Mouse (Mus musculus): ENCODE measurements around the gene Sned1. TPM values are rescaled to one million over a fixed set of nuclear protein-coding genes. Genes with fewer than 3 reads are reported as not detected.

The Sned1 gene
- polyA plus RNA-seq, 1 experiment from 2014 or later = 10.4 TPM

DNA sequence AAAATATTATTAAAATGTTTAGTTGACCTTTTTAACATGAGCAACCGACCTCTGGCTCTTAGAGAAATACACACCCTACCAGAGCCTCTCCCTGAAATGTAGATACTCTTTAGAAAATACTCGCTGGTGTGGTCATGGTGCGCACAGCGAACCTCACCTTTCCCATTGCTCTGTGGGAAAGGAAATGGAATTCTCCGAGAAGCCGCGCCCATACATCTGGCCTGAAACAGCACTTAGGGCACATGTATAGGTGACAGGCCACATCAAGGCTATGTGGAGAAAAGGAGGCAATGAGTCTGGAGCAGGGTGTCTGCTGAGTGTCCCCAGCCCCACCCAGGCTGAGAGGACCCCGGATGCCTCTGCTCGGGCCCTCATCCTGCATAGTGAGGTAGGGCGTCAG, 2.0 kb downstream of the Sned1 start:
- H3K4me3 ChIP-seq = no peak overlapping the region
- no peak overlapping the region for H3K9ac ChIP-seq
- WGBS = 92% methylated on average over 10 of the region's 10 CpGs
- H3K27ac ChIP-seq = no peak overlapping the region
- peak overlapping the region; percentile 16; the same call in 1 of the 2 replicates for H3K4me2 ChIP-seq (replicated peaks)
- peaks cover 38% of the 10 kb centered on the region for H3K27me3 ChIP-seq (replicated peaks)
- no peaks in the 10 kb centered on the region for H3K9me3 ChIP-seq
- peaks cover 17% of the 10 kb centered on the region for H3K4me1 ChIP-seq
- no peak for ATAC-seq (ENCODE audit: low FRiP score, low read depth)
- H3K36me3 ChIP-seq = no peaks in the 10 kb centered on the region

DNA sequence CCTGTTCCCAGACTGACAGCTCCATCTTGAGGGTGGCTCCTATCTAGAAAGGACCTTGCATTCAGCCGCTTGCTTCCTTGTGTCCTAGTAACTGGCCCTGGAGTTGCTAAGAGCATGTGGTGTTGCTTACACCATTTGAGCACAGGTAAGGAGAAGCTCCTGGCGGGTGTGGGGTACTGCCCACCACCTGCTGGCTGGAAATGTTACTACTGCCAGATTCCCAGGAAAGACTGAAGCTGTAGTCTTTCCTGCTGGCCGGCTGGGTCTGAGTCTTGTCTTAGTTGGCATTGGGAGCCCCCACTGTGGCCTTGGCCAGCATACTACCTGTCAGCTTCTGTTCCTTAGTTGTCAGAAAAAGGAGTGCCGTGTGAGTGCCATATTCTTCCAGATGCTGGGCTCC, 2.6 kb downstream of the Sned1 start:
- 56% methylated on average over 4 of the region's 4 CpGs for WGBS
- peaks cover 17% of the 10 kb centered on the region for H3K4me1 ChIP-seq
- no peak overlapping the region for H3K9ac ChIP-seq
- no peak for ATAC-seq (ENCODE audit: low FRiP score, low read depth)
- H3K36me3 ChIP-seq = no peaks in the 10 kb centered on the region
- peaks cover 38% of the 10 kb centered on the region for H3K27me3 ChIP-seq (replicated peaks)
- H3K27ac ChIP-seq = no peak overlapping the region
- H3K4me2 ChIP-seq (replicated peaks) = peak overlapping the region; percentile 16; the same call in 1 of the 2 replicates
- no peaks in the 10 kb centered on the region for H3K9me3 ChIP-seq
- H3K4me3 ChIP-seq = no peak overlapping the region

DNA sequence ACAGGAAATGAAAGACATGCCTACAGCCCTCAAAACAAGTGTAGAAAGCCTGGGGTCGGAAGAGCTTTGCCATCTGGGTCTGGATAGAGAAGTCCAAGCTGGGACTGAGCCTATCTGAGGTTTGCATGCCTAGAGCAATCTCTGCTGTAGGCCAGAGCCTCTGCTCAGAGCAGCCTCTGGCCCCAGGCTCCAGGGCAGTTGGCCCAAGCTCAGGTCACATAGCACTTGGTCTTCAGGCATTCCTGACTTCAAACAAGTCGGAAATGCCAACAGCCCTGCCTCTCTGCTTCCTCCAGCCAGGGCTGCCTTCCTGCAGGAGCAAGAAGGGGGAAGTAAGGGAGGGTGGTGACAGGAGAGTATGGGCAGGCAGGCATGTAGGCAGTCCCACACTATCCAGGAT, 10.3 kb downstream of the Sned1 start:
- 57% methylated on average over 2 of the region's 2 CpGs for WGBS
- H3K4me3 ChIP-seq = no peak overlapping the region
- no peaks in the 10 kb centered on the region for H3K27me3 ChIP-seq (replicated peaks)
- H3K9ac ChIP-seq = no peak overlapping the region
- no peaks in the 10 kb centered on the region for H3K9me3 ChIP-seq
- H3K36me3 ChIP-seq = no peaks in the 10 kb centered on the region
- no peak for ATAC-seq (ENCODE audit: low FRiP score, low read depth)
- no peaks in the 10 kb centered on the region for H3K4me1 ChIP-seq
- no peak overlapping the region for H3K27ac ChIP-seq
- no peak overlapping the region for H3K4me2 ChIP-seq (replicated peaks)

DNA sequence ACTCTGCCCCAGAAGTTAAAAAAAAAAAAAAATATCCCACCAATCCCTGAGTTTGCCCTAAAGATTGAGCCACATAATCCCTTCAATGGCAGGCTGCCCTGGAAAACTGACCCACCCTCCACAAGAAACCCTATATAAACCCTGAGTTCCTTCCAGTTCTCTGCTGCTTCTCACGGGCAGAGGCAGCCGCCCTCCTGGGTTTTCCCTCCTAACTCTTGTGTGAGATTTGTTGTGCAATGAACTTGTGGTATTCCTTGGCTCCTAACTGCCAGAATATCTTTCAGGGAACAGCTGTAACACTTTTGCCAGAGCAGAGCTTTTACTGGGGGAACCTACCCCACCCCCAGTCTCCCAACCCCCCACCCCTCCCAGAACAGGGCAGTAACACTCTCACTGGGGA, 16.9 kb downstream of the Sned1 start:
- no peaks in the 10 kb centered on the region for H3K36me3 ChIP-seq
- H3K9ac ChIP-seq = no peak overlapping the region
- H3K9me3 ChIP-seq = no peaks in the 10 kb centered on the region
- H3K27me3 ChIP-seq (replicated peaks) = no peaks in the 10 kb centered on the region
- no peak for ATAC-seq (ENCODE audit: low FRiP score, low read depth)
- WGBS = 50% methylated on average over 2 of the region's 2 CpGs
- H3K4me3 ChIP-seq = no peak overlapping the region
- no peak overlapping the region for H3K27ac ChIP-seq
- H3K4me2 ChIP-seq (replicated peaks) = no peak overlapping the region
- 0 out of 2 replicates have a peak, but pooled peaks cover 3% of the 10 kb centered on the region for H3K4me1 ChIP-seq

DNA sequence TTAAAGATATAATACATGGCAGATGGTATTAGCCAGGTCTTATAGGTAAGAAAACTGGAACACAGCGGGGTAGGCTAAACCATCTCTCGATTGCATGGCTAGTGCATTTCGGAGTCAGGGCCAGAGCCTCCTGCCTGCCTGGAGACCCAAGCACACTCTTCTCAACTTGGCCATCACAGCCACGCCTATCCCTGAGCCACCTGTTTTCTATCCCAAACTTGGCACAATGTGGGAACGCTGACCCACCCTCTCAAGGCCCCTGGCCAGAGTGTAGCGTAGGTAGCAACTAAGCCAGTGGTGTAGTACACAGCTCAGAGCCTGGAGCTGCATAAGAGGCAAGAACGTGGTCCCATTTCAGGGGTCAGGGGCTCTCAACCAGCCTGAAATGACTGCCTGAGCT, 20.1 kb downstream of the Sned1 start:
- Histone ChIP-seq H3K9ac (no peak overlapping the region), H3K4me1 (0 out of 2 replicates have a peak, but pooled peaks cover 3% of the 10 kb centered on the region), H3K4me2 (replicated peaks) (no peak overlapping the region), H3K9me3 (no peaks in the 10 kb centered on the region), H3K27me3 (replicated peaks) (no peaks in the 10 kb centered on the region), H3K36me3 (no peaks in the 10 kb centered on the region), H3K27ac (no peak overlapping the region), H3K4me3 (no peak overlapping the region)
- 92% methylated on average over 7 of the region's 7 CpGs for WGBS
- no peak for ATAC-seq (ENCODE audit: low FRiP score, low read depth)

DNA sequence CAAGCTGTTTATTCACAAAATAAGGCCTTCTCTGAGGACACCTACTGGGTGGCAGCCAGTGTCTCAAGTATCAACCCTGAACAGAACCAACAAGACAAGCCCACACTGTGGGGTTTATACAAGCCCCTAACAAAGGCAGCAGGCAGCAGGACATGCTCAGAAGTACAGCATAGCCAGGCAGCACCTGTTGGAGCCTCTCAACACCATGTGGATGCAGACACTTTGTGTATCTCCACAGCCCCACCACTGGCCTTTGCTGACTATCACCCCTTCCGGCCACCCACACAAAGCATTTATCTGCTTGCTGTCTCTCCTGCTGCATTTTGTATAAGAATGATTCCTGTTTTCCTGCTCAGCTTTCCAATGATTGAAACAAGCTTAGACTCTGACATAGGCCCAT, 21.9 kb downstream of the Sned1 start:
- 82% methylated on average over 1 of the region's 1 CpGs for WGBS
- H3K36me3 ChIP-seq = no peaks in the 10 kb centered on the region
- no peak overlapping the region for H3K27ac ChIP-seq
- H3K9ac ChIP-seq = no peak overlapping the region
- no peaks in the 10 kb centered on the region for H3K27me3 ChIP-seq (replicated peaks)
- H3K4me1 ChIP-seq = no peaks in the 10 kb centered on the region
- ATAC-seq (ENCODE audit: low FRiP score, low read depth) = no peak
- H3K9me3 ChIP-seq = no peaks in the 10 kb centered on the region
- H3K4me3 ChIP-seq = no peak overlapping the region
- H3K4me2 ChIP-seq (replicated peaks) = no peak overlapping the region

DNA sequence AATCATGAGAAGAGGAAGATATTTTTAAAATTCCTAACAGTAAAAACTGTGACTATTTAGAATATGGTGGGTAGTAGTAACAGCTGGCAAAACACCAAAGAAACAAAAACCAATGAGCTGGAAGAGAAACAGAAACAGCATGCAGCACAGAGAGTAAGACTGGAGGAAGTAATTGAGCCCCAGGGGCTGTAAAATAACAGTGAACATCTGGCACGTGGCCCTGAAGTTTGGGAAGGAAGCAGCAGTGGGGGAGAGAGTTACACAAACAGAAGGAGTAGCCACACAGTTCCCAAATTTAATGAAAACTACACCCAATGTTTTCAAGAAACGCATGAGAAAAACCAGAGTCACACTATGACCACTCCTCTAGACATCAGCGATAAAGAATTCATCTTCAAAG, 31.6 kb downstream of the Sned1 start:
- H3K4me1 ChIP-seq = no peaks in the 10 kb centered on the region
- 45% methylated on average over 3 of the region's 3 CpGs for WGBS
- H3K9me3 ChIP-seq = no peaks in the 10 kb centered on the region
- H3K36me3 ChIP-seq = no peaks in the 10 kb centered on the region
- H3K4me3 ChIP-seq = no peak overlapping the region
- ATAC-seq (ENCODE audit: low FRiP score, low read depth) = no peak
- H3K9ac ChIP-seq = no peak overlapping the region
- no peak overlapping the region for H3K4me2 ChIP-seq (replicated peaks)
- no peak overlapping the region for H3K27ac ChIP-seq
- H3K27me3 ChIP-seq (replicated peaks) = no peaks in the 10 kb centered on the region

DNA sequence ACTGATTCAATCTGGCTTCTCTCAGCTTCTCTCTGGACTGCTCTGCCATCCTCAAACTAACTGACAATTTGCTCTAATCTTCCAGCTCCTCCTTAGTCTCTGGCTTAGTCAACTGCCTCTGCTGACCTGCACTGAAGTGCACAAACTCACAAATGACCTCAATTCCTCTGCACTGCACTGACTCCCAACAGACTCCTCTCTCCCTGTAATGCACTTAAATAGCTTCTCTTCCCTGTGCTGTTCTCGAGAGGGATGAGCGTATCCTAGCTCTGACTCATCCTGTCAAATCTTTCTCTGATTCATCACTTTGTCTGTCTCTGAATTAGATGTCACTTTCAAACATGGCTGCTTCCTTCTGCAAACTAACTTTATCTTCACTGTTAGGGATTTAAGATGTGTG, 32.6 kb downstream of the Sned1 start:
- H3K4me3 ChIP-seq = no peak overlapping the region
- H3K9ac ChIP-seq = no peak overlapping the region
- H3K4me1 ChIP-seq = no peaks in the 10 kb centered on the region
- H3K9me3 ChIP-seq = no peaks in the 10 kb centered on the region
- no peaks in the 10 kb centered on the region for H3K36me3 ChIP-seq
- no peak for ATAC-seq (ENCODE audit: low FRiP score, low read depth)
- H3K4me2 ChIP-seq (replicated peaks) = no peak overlapping the region
- H3K27me3 ChIP-seq (replicated peaks) = no peaks in the 10 kb centered on the region
- H3K27ac ChIP-seq = no peak overlapping the region
- WGBS = 89% methylated on average over 2 of the region's 2 CpGs

DNA sequence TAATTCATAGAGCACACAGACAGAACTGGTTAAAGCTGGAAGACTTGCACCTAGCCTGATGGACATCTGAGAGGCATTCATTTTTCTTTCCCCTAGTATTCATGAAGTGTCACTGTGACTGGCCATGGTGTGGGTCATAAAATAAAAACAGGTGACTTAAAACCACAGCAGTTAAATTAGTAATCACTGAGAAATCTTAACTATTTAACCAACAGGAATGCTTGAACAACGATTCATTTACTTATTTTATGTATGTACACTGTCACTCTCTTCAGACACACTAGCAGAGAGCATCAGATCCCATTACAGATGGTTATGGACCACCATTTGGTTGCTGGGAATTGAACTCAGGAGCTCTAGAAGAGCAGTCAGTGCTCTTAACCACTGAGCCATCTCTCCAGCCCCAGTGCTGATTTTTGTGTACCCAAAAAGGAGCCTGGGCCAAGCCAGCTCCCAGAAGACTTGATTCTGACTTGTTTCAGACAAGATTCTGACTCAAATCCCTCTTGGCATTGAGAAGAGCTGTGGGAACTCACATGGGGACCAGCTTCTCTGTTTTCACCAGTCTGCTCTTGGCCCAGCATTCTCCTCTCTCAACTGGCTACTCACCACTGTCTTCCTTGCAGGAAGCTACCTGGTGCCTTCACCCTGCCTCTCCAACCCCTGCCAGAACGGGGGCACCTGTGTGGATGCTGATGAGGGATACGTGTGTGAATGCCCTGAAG, 35.0 kb downstream of the Sned1 start:
- H3K9me3 ChIP-seq = no peaks in the 10 kb centered on the region

DNA sequence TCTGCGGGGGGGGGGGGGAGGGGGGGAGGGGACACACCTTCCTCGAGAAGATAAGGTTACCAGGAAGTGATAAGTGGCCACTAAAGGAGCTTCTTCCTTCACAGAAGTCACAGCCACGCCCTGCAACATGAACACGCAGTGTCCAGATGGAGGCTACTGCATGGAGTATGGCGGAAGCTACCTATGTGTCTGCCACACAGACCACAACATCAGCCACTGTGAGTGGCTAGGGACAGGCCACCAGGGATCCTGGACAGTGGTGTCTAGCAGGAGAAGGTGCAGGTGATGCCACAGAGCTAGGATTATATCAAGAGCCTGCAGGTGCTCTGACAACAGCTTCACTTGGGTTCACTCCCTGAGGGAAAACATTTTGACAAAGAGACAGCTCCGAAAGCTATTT, 36.1 kb downstream of the Sned1 start:
- H3K4me2 ChIP-seq (replicated peaks) = no peak overlapping the region
- no peaks in the 10 kb centered on the region for H3K36me3 ChIP-seq
- no peaks in the 10 kb centered on the region for H3K4me1 ChIP-seq
- no peaks in the 10 kb centered on the region for H3K9me3 ChIP-seq
- 76% methylated on average over 6 of the region's 6 CpGs for WGBS
- no peak overlapping the region for H3K27ac ChIP-seq
- no peak overlapping the region for H3K4me3 ChIP-seq
- 0 out of 2 replicates have a peak, but pooled peaks have one; percentile 41 for ATAC-seq (ENCODE audit: low FRiP score, low read depth)
- H3K9ac ChIP-seq = no peak overlapping the region
- no peaks in the 10 kb centered on the region for H3K27me3 ChIP-seq (replicated peaks)

More for the DNA sequence above, 35.0 kb downstream of the Sned1 start:
- Histone ChIP-seq H3K27me3 (replicated peaks) (no peaks in the 10 kb centered on the region), H3K36me3 (no peaks in the 10 kb centered on the region), H3K27ac (no peak overlapping the region), H3K9ac (no peak overlapping the region), H3K4me1 (no peaks in the 10 kb centered on the region), H3K4me2 (replicated peaks) (no peak overlapping the region), H3K4me3 (no peak overlapping the region)
- ATAC-seq (ENCODE audit: low FRiP score, low read depth) = no peak
- WGBS = 76% methylated on average over 3 of the region's 3 CpGs

DNA sequence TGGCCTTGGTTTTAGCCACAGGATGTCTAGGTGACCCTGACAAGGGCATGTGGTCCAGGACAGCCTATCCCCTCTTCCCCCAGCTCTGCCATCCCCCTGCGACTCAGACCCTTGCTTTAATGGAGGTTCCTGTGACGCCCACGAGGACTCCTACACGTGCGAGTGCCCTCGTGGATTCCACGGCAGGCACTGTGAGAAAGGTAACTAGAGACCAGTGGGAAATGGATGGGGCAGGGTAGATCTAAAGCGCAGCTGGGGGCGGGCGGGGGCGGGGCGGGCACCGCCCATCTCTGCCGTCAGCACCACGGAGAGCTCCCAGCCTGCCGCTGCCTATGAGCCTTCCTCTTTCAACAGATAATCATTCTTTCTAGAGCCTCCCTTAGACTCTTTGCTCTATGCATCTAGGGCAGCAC, 36.8 kb downstream of the Sned1 start:
- peak overlapping the region; percentile 43 for H3K4me2 ChIP-seq (replicated peaks)
- no peaks in the 10 kb centered on the region for H3K27me3 ChIP-seq (replicated peaks)
- WGBS = 2% methylated on average over 16 of the region's 16 CpGs
- H3K27ac ChIP-seq = no peak overlapping the region
- H3K9ac ChIP-seq = no peak overlapping the region
- no peak for ATAC-seq (ENCODE audit: low FRiP score, low read depth)
- no peaks in the 10 kb centered on the region for H3K9me3 ChIP-seq
- H3K4me1 ChIP-seq = no peaks in the 10 kb centered on the region
- H3K36me3 ChIP-seq = no peaks in the 10 kb centered on the region
- H3K4me3 ChIP-seq = no peak overlapping the region; the same call in 1 of the 2 replicates

DNA sequence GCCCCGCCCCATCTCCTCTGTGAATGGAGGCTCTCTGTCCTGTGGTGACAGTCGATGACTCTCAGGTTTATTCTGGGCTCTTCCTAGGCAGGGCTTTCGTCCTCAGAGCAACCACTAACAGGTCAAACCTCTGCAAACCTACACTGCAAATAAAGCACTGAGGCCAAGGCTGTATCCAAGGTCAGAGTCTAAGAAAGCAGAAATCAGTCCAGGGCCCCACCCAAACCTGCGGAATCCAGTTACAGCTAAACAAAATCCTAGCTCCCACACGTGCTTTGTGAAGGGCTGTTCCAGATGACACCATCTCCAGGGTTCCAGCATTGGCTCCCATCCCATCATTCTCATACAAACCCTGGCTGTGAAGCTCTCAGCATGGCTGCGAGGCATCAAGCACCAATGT, 39.9 kb downstream of the Sned1 start:
- Histone ChIP-seq H3K27me3 (replicated peaks) (no peaks in the 10 kb centered on the region), H3K4me3 (no peak overlapping the region), H3K36me3 (no peaks in the 10 kb centered on the region), H3K9ac (no peak overlapping the region), H3K4me2 (replicated peaks) (no peak overlapping the region), H3K27ac (no peak overlapping the region), H3K4me1 (no peaks in the 10 kb centered on the region), H3K9me3 (no peaks in the 10 kb centered on the region)
- ATAC-seq (ENCODE audit: low FRiP score, low read depth) = no peak
- 86% methylated on average over 6 of the region's 6 CpGs for WGBS

DNA sequence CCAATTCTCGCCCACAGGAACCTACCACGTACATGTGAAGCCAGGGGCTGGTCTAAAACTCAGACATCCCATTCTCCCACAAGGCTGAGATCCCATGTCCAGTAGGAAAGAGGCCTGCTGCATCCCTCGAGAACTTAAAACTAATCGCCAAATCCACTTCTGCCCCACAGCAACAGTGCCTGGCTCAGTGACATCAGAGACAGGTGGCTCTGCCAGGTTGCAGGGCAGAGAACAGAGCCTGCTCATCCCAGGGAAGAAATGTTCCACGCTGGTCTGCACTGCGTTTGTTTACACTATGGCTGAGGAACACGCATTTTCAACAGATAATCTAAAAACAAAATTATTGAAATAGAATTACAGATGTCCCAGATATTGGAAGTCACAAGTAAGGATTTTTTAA, 41.4 kb downstream of the Sned1 start:
- ATAC-seq (ENCODE audit: low FRiP score, low read depth) = no peak
- no peaks in the 10 kb centered on the region for H3K27me3 ChIP-seq (replicated peaks)
- no peak overlapping the region for H3K27ac ChIP-seq
- H3K4me3 ChIP-seq = no peak overlapping the region
- no peaks in the 10 kb centered on the region for H3K9me3 ChIP-seq
- no peaks in the 10 kb centered on the region for H3K4me1 ChIP-seq
- WGBS = 84% methylated on average over 7 of the region's 7 CpGs
- no peak overlapping the region for H3K4me2 ChIP-seq (replicated peaks)
- H3K9ac ChIP-seq = no peak overlapping the region
- no peaks in the 10 kb centered on the region for H3K36me3 ChIP-seq

All from neural tube, embryonic 12.5 days (tissue).